Mouse (Mus musculus) C2C12 (cell line): Measurements from ENCODE around the gene Togaram1.
A peak's percentile ranks its signal among the peaks of the same experiment; 100 is the strongest.

Source experiments
- CTCF ChIP-seq: IDR thresholded peaks from one replicate; pipeline ENCODE4 v1.5.1; 2011; ENCODE audit not compliant: control insufficient read depth, insufficient read depth, insufficient read length
- USF1 ChIP-seq: IDR thresholded peaks from one replicate; pipeline ENCODE4 v1.6.1; 2011; ENCODE audit warnings: low read depth, mild to moderate bottlenecking, control low read depth, moderate library complexity

GRCm38 (mm10) chr12:64965124-64966026, at the start of gene Togaram1, which contains the start of gene Klhl28:
- TF ChIP-seq CTCF (no peak), USF1 (peak; percentile 99)
